Mouse (Mus musculus): ENCODE results near the gene Ccdc40.
A peak's percentile ranks its signal among the peaks of the same experiment; 100 is the strongest.
"Not testable (repeated sequence)": the region's sequence is repeated elsewhere in the genome, so short reads cannot be mapped to it uniquely, and the experiment has no call there.

The Ccdc40 gene

DNA sequence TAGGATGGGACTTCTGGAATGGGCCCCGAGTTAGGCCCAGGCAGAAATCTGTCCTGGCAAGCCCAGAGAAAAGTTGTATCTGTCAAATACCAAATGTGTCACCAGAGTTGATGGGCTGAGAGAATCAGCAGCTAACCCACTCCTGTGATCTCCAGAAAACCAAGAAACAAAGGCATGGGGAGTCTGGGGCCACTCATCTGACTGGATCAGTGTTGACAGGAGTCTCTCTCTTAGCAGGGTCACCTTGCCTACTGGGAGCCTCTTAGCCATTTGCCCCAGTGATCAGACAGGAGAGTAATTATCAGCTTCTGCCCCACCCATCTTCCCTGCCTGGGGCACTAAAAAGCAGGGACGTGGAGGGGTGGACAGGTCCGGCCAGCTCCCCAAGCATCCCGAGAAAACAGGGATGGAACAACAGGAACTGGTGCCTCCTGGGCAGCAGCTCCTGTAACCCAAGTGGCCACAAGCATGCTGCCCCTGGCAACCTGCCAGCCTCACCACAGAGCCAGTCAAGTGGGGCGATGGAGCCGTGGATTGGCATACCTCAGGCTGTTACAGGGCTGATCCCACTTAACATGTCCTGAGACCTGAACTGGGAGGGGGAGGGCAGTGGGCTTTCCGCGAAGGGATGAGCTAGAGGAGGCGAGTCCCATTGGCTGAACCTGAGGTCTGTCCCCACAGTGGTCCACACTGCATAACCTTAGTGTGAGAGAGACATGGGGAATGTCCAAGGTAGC, 57.6 kb downstream of the Ccdc40 start:
- peak; percentile 60 for DNase-seq (ENCODE audit: low read depth)

DNA sequence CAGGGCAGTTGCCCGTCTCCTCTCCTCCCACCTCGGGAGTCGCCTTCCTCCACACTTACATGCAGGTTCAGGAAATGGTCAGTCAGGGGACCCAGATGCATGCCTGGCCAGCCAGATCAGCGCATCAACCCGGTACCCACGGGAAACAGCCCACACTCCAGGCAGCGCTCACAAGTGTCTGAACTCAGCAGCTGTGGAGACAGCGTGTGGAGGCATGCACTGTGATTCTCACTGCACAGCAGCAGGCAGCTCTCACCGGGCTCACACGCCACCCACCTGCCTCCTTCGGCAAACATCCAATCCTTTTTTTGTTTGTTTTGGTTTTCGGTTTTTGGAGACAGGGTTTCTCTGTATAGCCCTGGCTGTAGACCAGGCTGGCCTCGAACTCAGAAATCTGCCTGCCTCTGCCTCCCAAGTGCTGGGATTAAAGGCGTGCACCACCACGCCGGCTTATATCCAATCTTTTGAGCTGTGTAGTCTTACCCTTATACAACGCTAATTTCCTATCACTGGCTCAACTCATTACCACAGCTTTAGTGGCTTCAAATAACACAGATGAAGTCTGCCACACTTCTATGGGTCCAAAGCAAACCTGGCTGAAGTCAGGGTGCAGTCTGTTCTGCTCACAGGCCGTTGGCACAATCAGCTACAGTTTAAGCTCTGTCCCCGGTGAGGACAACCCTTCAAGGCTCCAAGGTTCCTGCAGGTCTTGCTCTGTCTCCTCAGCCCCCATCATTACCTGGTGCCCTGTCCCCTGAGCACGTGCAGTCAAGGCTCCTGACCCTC, 59.0 kb downstream of the Ccdc40 start:
- DNase-seq (ENCODE audit: low read depth), result no peak

DNA sequence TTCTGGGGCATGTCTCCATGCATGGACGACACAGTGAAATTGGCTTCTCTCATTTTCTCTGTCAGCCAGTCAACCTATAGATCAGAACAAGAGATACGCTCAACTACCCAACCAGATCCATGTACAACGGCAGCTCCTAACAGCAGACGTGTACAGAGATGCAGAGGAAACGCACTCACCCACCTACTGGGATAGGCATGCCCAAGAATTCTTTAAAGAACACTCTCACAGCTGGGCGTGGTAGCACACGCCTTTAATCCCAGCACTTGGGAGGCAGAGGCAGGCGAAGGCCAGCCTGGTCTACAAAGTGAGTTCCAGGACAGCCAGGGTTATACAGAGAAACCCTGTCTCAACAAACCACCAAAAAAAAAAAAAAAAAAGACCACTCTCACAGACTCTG, 64.5 kb downstream of the Ccdc40 start:
- not testable (repeated sequence) for DNase-seq (ENCODE audit: low read depth)

DNA sequence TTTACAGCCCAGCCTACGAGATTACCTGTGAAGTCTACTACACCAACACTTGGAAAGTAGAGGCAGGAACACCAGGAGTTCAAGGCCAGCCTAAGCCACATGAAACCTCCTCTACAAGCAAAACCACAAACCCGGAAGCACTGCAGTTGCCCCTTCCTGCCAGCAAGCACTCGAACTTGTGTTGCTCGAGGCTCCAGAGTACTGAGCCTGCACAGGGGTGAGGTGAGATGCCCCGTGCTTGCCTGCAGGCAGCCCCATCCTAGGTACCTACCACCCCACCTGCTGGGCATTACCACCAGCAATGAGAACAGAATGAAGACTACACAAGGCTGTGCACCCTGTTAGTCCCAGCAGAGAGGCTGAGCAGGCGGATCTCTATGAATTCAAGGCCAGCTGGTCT, 69.6 kb downstream of the Ccdc40 start:
- no peak for DNase-seq (ENCODE audit: low read depth)

DNA sequence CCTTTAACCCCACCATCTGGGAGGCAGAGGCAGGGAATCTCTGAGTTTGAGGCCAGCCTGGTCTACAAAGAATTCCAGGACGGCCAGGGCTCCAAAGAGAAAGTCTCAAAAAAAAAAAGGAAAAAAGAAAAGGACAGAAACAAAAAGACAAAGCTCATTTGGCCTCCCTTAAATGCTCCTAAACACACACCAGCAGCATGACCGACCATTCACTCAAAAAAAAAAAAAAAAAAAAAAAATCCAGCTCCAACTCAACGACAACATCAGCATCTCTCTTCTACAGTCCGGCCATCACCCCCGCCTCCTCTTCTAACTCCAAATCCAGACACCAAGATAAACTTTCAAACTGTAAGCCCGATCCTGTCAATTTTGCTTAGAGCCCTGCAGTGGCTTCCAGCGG, 70.5 kb downstream of the Ccdc40 start:
- DNase-seq (ENCODE audit: low read depth), result no peak

DNA sequence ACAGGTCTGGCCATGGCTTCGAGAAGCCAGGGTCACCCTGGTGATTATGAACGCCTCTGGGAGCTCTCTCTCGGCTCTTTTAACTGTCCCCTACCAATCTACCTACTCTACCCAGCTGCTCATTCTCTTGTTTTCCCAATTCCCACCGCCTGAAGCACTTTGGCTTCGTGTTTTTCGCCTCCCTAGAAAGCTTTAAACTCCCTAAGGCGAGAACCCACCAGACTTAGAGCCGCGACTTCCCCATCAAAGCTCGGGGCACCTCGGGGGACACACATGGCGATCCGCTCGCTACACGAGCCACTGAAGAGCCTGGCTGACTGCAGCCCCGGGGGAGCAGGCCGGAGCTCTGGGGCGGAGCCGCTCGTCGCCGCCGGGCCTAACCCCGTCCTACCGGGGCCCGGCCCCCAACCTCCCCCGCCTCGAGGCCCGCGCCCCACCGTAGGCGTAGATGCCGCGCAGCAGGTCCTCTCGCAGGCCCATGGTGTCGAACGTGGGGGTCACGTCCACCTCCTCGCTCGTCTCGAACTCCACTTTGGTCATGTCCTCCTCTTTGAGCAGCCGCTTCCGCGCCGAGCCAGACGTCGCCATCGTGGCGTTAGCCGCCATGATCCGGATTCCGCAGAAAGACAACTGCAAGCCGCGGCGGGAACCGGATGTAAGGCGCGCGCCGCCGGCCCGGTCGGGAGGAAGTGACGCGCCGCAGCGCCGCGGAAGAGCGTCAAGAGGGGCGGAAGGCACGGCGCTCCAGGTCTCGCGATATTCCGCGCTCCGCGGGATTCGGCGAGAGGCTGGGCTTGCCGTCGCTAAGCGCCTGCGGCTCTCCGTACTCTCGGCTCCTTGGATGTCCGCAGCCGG, 71.2 kb downstream of the Ccdc40 start, which contains the start of gene Eif4a3:
TSS of gene Eif4a3 (minus strand) at position 699 of the 855 bp plus-strand sequence.
- peak; percentile 99 for DNase-seq (ENCODE audit: low read depth)

DNA sequence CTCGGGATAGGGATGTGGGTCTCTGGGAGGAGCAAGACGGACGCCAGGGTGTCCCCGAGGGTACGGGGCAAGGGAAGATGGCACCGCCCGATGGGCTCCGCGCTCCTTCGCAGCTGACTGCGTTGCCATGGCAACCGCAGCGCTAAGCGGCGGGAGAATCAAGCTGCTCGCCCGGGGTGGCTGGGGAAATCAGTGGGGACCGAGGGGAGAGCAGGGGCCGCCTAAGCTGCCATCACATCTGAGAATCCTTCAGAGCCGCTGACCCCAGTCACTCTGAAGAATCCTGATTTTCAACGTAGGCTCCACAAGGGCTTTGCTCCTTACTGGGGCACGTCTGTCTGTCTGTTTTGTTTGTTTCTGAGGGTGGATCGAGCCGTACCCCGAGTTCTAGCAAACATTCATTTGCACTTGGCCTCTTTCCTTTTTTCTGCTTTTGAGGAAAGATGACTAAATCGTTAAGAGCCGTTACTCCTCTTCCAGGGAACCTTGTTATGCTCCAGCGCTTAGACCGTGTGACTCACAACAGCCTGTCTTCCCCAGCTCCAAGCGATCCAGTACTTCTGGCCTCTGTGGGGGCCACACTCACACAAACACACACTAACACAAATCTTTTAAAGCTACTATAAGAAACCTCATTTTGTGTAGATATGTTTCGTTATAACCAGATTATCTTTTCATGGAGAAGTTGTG, 72.0 kb downstream of the Ccdc40 start:
- peak; percentile 70 for DNase-seq (ENCODE audit: low read depth)

DNA sequence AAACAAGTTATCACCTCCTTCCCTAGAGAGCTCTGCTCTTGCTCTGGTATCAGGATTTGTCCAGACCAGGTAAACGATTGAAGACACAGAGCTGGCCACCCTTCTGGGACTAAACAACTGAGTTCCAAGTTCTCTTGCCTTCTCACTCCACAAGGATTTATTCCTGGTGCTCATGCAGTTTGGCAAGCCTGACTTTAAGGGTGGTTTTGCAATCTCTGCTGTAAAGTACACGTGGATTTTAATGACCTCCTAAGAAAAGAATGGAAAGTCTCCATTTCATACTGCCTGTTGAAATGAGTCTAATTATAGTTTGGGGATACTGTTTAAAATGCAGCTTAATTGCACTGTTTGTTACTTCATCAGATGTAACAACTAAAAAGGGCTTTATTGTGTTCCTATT, 72.6 kb downstream of the Ccdc40 start:
- DNase-seq (ENCODE audit: low read depth), result peak; percentile 72

DNA sequence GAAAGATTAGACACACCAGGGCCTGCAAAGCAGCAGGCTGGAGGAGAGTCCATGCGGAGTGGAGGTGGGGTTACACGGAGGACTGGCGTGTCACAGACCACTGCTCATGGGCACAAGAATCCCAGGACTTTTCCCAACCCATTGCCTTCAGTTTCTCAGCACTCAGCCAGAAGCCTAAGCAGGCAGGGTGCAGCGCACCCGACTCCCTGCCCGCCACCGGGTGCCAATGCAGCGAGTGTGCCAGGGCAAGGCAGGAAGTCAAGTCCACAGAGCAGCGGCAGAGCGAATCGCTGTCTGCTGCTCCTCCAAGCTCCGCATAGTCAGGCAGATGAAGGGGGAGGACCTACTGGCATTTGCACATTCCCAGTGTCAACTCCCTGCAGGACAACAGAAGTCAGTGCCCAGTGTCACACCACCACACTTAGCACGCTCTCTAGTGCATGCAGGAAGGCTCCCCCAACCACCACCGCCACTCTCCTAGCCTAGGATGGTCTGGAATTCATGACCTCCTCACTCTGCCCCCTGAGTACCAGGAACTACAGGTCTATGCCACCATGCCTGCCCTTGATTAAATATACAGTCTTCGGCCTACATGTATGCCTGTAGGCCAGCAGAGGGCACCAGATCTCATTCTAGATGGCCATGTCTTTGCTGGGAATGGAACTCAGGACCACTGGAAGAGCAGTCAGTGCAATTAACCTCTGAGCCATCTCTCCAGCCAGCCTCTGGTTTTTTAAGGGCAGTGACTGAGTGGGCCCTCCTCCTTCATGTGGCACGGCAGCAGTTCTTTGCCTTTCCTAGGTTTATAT, 76.7 kb downstream of the Ccdc40 start:
- peak; percentile 85 for DNase-seq (ENCODE audit: low read depth)

DNA sequence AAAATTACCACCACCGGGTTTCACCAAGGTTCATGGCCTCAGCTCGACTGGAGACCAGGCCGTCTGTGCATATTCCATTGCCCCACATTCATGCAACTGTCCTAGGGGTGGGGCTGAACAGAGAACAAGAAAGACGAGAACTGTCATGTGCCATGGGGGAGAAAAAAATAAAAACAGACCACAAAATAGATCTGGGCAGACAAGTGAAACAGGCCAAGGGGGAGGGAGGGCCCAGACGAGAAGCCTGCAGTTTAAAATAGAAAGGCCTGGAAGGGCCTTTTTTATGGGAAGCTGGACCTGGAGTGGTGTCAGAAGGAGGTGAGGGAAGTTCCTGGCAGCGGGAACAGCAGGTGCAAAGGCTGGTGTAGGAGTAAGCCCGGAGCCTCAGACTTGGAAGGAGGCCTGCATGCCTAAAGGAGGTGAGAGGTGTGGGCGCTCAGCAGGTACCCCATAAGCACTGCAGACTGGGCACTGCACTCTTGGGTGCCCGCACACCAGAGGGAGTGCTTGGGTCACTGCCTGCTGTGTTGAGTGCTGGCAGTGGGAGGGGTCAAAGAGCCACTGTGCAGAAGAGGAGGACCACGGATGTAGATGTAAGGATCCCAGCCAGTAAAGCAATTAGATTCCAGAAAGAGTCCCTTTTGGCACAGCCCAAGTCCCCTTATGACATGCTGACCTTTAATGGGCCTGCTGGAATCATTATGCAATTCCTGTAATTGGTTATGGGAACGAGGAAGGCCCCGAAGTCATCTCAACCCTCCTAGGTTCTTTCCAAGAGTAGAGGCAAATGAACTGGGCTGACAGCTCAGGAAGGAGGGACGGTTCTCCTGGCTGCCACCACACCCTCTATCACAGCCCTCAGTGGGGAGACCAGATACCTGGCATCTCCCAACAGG, 78.6 kb downstream of the Ccdc40 start:
- no peak for DNase-seq (ENCODE audit: low read depth)

DNA sequence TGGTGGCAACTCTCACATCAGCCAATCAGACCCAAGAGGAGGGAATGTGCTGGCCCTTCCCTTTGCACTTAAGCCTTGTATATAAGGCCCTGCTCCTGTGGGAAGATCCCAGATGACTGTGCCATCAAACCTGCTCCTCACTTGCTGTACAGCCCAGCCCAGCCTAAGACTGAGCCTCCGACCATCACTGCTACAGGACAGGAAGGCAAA, 79.2 kb downstream of the Ccdc40 start, which contains the start of gene Card14:
TSS of gene Card14 (plus strand) at position 111 of the 210 bp plus-strand sequence.
- no peak for DNase-seq (ENCODE audit: low read depth)

DNA sequence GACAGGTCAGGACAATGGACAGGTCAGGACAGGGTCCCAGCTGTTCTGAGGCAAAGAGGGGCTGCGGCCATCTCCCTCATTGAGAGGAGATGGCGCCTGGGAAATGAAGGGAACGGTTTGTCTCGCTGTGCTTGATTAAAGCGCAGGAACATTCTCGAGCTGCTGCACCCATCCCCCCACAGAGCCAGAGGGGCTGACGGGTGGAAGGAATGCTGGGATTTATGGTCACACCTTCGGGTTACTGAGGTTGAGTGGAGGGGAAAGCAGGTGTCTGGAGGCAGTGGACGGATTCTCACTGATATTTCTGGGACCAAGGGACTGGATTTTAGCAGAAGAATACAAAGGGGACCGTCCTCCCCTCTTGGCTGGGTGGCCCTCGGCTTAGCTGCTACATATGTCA, 79.5 kb downstream of the Ccdc40 start:
- DNase-seq (ENCODE audit: low read depth), result no peak

DNA sequence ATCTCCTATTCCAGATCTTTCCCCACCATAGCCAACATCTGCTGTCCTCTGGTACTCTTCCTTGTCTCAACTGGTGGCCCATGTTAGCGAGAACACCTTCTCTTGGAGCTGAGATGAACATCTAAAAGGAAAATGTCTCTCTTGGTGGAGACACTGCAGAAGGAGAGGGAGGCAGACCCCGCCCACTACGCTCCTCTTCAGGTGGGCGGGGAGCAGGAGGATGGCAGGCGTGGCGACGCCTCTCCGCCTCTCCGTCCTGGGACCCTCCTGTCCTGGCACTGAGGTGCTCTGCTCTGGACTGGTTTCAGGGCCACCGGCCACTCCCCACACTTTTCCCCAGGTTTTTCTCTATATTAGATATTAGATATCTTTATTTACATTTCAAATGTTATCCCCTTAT, 82.2 kb downstream of the Ccdc40 start:
- no peak for DNase-seq (ENCODE audit: low read depth)

DNA sequence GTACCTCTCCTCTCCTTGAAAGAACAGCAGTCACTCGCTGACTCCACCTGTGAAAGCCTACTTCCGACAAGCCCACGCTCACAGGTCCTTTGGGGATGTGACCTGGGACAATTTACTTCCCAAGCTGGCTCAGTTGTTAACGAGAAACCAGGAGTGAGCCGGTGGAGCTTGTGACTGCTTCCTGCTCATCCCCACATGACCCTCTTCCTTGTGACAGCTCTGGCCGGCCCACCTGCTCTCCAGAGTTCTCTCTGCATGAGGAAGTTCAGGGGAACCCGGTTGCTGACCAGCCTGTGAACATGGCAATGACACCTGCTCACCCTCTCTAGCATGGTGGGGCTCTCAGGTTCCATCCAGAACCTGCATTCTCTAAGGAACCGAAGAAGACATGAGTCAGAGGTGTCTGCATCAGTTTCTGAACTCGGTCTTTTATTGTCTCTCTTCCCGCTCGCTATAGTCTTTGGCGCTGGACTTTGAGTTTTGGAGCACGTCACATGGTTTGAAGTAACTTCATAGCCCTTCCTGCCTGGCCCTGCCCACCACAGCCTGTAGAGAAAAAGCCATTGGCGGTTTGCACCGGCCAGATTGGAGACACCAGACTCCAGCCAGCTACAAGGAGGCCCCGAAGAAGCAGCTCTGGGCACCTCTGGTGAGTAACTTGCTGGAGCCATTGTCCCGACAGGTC, 86.0 kb downstream of the Ccdc40 start:
- DNase-seq (ENCODE audit: low read depth), result no peak
